Mouse (Mus musculus): ENCODE data around the gene Slc22a15. TPM values are rescaled to one million over a fixed set of nuclear protein-coding genes. Genes with fewer than 3 reads are reported as not detected.

The Slc22a15 gene
- total RNA-seq, 1 experiment from 2014 or later, result 7.7 TPM

GRCm38 (mm10) chr3:101812341-101812962, 111.8 kb downstream of the Slc22a15 start:
- DNase-seq, result peak; percentile 73

- DNase-seq, result no peak
These were observed 112.3 kb downstream of the Slc22a15 start for GRCm38 (mm10) chr3:101811931-101812330.

- no peak for DNase-seq
These were observed 116.6 kb downstream of the Slc22a15 start for GRCm38 (mm10) chr3:101807646-101808045.

- no peak for DNase-seq
These were observed 117.3 kb downstream of the Slc22a15 start for GRCm38 (mm10) chr3:101806941-101807340.

- peak; percentile 96 for DNase-seq
These were observed 118.1 kb downstream of the Slc22a15 start for GRCm38 (mm10) chr3:101806149-101806548.

Other genes with a start within 250 kb of the Slc22a15 start
- 0.11 and 0.41 TPM in 2 replicates for gene Mab21l3, start 75.5 kb downstream of the Slc22a15 start, total RNA-seq (2021)
- gene Nhlh2, start 85.6 kb upstream of the Slc22a15 start, total RNA-seq (2021), result not detected in 2 replicates
- gene Casq2, start 162.0 kb upstream of the Slc22a15 start, total RNA-seq (2021), result 1.7 and 2.0 TPM in 2 replicates